Mouse (Mus musculus): Measurements from ENCODE around the gene Zscan22. TPM values are rescaled to one million over a fixed set of nuclear protein-coding genes. Genes with fewer than 3 reads are reported as not detected.

Zscan22 gene
- total and polyA plus RNA-seq, 2 experiments from 2014 or later: 2.6 to 8.3 TPM

DNA sequence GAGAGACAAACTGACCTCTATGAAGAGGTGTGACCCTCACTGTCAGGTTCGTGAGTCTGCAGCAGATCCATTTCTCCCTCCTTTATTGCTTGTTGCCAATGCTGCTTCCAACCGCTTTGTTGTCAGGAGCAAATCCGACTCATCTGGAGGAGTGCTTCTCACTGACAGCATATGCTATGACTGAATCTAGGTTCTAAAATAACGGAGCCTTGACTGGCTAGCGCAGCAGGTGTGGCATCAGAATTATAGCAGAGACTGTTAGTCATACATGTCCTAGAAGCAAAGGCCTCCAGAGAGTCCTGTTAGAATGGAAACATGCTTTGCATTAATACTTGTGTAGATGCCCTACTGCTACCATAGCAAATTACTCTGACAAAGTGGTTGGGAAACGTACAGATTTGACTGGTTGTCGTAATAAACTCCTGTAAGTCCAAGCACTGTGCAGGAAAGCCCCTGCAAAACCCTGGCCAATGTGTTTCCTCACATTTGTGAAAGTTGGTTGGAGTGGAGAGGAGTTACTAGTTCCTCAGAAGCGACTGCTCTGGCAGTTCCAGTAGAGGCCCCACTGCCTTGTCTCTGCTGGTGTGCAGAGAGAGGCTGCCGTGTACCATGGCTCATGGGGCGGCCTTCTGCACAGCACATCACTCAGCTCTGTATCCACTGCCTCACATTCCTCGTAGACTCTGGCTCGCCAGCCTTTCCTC is 10.9 kb upstream of the Zscan22 start:
- no peaks in the 10 kb centered on the region for H3K4me1 ChIP-seq (ENCODE audit: insufficient read depth, low read length)
- DNase-seq (ENCODE audit: low spot score): no peak
- no peak overlapping the region for H3K4me3 ChIP-seq (ENCODE audit: low read depth, low read length)
- H3K9ac ChIP-seq (replicated peaks; ENCODE audit: low read length, poor library complexity, severe bottlenecking): no peak overlapping the region
- H3K36me3 ChIP-seq (ENCODE audit: insufficient read depth, low read length): peaks cover 59% of the 10 kb centered on the region
- 89% methylated on average over 12 of the region's 12 CpGs for WGBS
- TF ChIP-seq CTCF (IDR thresholded peaks at IDR 0.05): no peak
- H3K27me3 ChIP-seq (ENCODE audit: insufficient read depth, low read length): no peaks in the 10 kb centered on the region
- H3K4me2 ChIP-seq (ENCODE audit: low read depth, low read length, poor library complexity, severe bottlenecking): no peak overlapping the region
- no peak overlapping the region for H3K27ac ChIP-seq (ENCODE audit: low read depth, low read length)
- no peak for ATAC-seq (ENCODE audit: low FRiP score)
- H3K9me3 ChIP-seq (ENCODE audit: low read length): no peaks in the 10 kb centered on the region

GRCm38 (mm10) chr7:12887585-12887984 is 10.0 kb upstream of the Zscan22 start:
- peaks cover 59% of the 10 kb centered on the region for H3K36me3 ChIP-seq (ENCODE audit: insufficient read depth, low read length)
- H3K27me3 ChIP-seq (ENCODE audit: insufficient read depth, low read length): no peaks in the 10 kb centered on the region
- DNase-seq (ENCODE audit: low spot score) (no peak), ATAC-seq (ENCODE audit: low FRiP score) (no peak)
- H3K27ac ChIP-seq (ENCODE audit: low read depth, low read length): no peak overlapping the region
- H3K4me2 ChIP-seq (ENCODE audit: low read depth, low read length, poor library complexity, severe bottlenecking): no peak overlapping the region
- no peak overlapping the region for H3K4me3 ChIP-seq (ENCODE audit: low read depth, low read length)
- WGBS: 98% methylated on average over 5 of the region's 5 CpGs
- TF ChIP-seq CTCF (IDR thresholded peaks at IDR 0.05): no peak
- H3K4me1 ChIP-seq (ENCODE audit: insufficient read depth, low read length): no peaks in the 10 kb centered on the region
- H3K9ac ChIP-seq (replicated peaks; ENCODE audit: low read length, poor library complexity, severe bottlenecking): no peak overlapping the region
- no peaks in the 10 kb centered on the region for H3K9me3 ChIP-seq (ENCODE audit: low read length)

GRCm38 (mm10) chr7:12890928-12891327 is 6.7 kb upstream of the Zscan22 start:
- Histone ChIP-seq H3K9ac (replicated peaks; ENCODE audit: low read length, poor library complexity, severe bottlenecking) (no peak overlapping the region), H3K36me3 (ENCODE audit: insufficient read depth, low read length) (peaks cover 44% of the 10 kb centered on the region), H3K27me3 (ENCODE audit: insufficient read depth, low read length) (no peaks in the 10 kb centered on the region), H3K4me1 (ENCODE audit: insufficient read depth, low read length) (no peaks in the 10 kb centered on the region), H3K4me3 (ENCODE audit: low read depth, low read length) (no peak overlapping the region), H3K9me3 (ENCODE audit: low read length) (no peaks in the 10 kb centered on the region), H3K27ac (ENCODE audit: low read depth, low read length) (no peak overlapping the region), H3K4me2 (ENCODE audit: low read depth, low read length, poor library complexity, severe bottlenecking) (no peak overlapping the region)
- 94% methylated on average over 14 of the region's 14 CpGs for WGBS
- DNase-seq (ENCODE audit: low spot score): no peak
- TF ChIP-seq CTCF (IDR thresholded peaks at IDR 0.05): no peak
- no peak for ATAC-seq (ENCODE audit: low FRiP score)

DNA sequence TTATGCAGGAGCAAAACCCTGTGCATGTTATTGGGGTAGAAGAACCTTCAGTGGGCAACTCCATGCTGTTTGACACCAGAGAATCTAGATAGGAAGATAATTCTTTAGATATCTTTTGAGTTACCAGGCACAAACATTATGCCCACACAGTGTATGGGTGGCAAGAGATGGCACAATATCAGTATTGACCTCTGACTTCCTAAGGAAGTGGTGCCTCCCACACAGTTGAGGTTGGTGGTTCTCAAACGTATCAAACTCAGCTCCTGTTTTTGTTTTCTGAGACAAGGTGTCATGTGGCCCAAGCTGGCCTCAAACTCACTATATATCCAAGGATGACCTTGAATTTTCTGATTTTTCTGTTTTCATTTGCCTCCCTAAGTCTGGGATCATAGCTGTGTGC is 6.3 kb upstream of the Zscan22 start:
- Histone ChIP-seq H3K27ac (ENCODE audit: low read depth, low read length) (no peak overlapping the region), H3K4me3 (ENCODE audit: low read depth, low read length) (no peak overlapping the region), H3K9ac (replicated peaks; ENCODE audit: low read length, poor library complexity, severe bottlenecking) (no peak overlapping the region), H3K36me3 (ENCODE audit: insufficient read depth, low read length) (peaks cover 40% of the 10 kb centered on the region), H3K4me2 (ENCODE audit: low read depth, low read length, poor library complexity, severe bottlenecking) (no peak overlapping the region), H3K27me3 (ENCODE audit: insufficient read depth, low read length) (no peaks in the 10 kb centered on the region), H3K4me1 (ENCODE audit: insufficient read depth, low read length) (no peaks in the 10 kb centered on the region), H3K9me3 (ENCODE audit: low read length) (no peaks in the 10 kb centered on the region)
- ATAC-seq (ENCODE audit: low FRiP score) (no peak), DNase-seq (ENCODE audit: low spot score) (no peak)
- 85% methylated on average over 1 of the region's 1 CpGs for WGBS
- no peak for TF ChIP-seq CTCF (IDR thresholded peaks at IDR 0.05)

DNA sequence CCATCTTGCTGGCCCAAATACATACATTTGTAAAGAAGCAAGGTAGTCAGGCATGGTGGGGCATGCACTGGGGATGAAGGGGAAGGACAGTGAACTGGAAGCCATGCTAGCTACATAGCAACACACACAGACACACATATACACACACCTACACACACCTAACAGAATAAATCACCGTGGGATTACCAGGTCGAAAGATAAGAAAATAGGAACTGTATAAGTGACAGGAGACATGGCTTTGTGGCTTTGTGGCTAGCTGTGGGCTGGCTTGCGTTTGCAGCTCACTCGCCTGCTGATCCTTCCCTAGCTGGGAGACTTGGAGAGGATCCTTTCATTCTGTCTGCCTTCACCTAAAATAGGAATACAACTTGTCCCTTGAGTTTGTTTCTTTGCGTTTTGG is 3.9 kb downstream of the Zscan22 start:
- Histone ChIP-seq H3K4me3 (ENCODE audit: low read depth, low read length) (no peak overlapping the region), H3K4me2 (ENCODE audit: low read depth, low read length, poor library complexity, severe bottlenecking) (no peak overlapping the region), H3K36me3 (ENCODE audit: insufficient read depth, low read length) (peaks cover 23% of the 10 kb centered on the region), H3K9me3 (ENCODE audit: low read length) (no peaks in the 10 kb centered on the region), H3K27me3 (ENCODE audit: insufficient read depth, low read length) (no peaks in the 10 kb centered on the region), H3K27ac (ENCODE audit: low read depth, low read length) (no peak overlapping the region), H3K9ac (replicated peaks; ENCODE audit: low read length, poor library complexity, severe bottlenecking) (no peak overlapping the region), H3K4me1 (ENCODE audit: insufficient read depth, low read length) (peaks cover 5% of the 10 kb centered on the region)
- TF ChIP-seq CTCF (IDR thresholded peaks at IDR 0.05): no peak
- ATAC-seq (ENCODE audit: low FRiP score) (no peak), DNase-seq (ENCODE audit: low spot score) (no peak)
- WGBS: 95% methylated on average over 5 of the region's 5 CpGs

DNA sequence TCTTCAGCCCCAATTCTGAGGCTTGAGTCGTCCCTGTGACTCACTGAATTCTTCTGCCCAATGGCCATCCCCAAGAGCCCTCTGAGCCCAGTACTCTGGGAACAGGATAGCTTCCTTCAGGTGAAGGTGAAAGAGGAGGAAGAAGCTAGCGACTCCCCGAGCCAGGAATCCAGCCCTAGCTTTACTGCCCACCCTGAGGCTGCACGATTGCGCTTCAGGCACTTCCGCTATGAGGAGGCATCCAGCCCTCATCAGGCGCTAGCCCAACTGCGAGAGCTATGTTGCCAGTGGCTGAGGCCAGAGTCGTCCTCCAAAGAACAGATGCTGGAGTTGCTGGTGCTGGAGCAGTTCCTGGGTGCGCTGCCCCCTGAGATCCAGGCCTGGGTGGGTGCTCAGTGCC is 6.0 kb downstream of the Zscan22 start:
- Histone ChIP-seq H3K4me3 (ENCODE audit: low read depth, low read length) (no peak overlapping the region), H3K9ac (replicated peaks; ENCODE audit: low read length, poor library complexity, severe bottlenecking) (no peak overlapping the region), H3K27ac (ENCODE audit: low read depth, low read length) (no peak overlapping the region), H3K36me3 (ENCODE audit: insufficient read depth, low read length) (peaks cover 40% of the 10 kb centered on the region), H3K9me3 (ENCODE audit: low read length) (no peaks in the 10 kb centered on the region), H3K4me1 (ENCODE audit: insufficient read depth, low read length) (peaks cover 1% of the 10 kb centered on the region), H3K4me2 (ENCODE audit: low read depth, low read length, poor library complexity, severe bottlenecking) (no peak overlapping the region), H3K27me3 (ENCODE audit: insufficient read depth, low read length) (no peaks in the 10 kb centered on the region)
- no peak for ATAC-seq (ENCODE audit: low FRiP score)
- no peak for TF ChIP-seq CTCF (IDR thresholded peaks at IDR 0.05)
- 64% methylated on average over 10 of the region's 10 CpGs for WGBS
- DNase-seq (ENCODE audit: low spot score): no peak
